Mouse (Mus musculus): Measurements from ENCODE around the gene Cacnb1. TPM values are rescaled to one million over a fixed set of nuclear protein-coding genes. Genes with fewer than 3 reads are reported as not detected.

Cacnb1 gene
- total and polyA plus RNA-seq, 3 experiments, result 2.3 to 4.4 TPM; not detected in 1

- no peak for TF ChIP-seq USF2 (IDR thresholded peaks at IDR 0.05; ENCODE audit: borderline replicate concordance in 1 of 2, insufficient read depth in 1 of 2, low read depth in 1 of 2, low read length in 2 of 2)
- TF ChIP-seq POLR2AphosphoS5 (IDR thresholded peaks at IDR 0.05; ENCODE audit: borderline replicate concordance, low read depth, low read length), result no peak
- TF ChIP-seq ZNF384 (IDR thresholded peaks at IDR 0.05; ENCODE audit: low read depth, low read length), result no peak
- TF ChIP-seq NRF1 (IDR thresholded peaks at IDR 0.05; ENCODE audit: insufficient read depth, low read depth, low read length, poor library complexity, severe bottlenecking), result no peak
- no peak for TF ChIP-seq ZC3H11A (IDR thresholded peaks at IDR 0.05; ENCODE audit: low read depth, low read length)
- TF ChIP-seq NELFE (IDR thresholded peaks at IDR 0.05; ENCODE audit: low read depth, low read length), result no peak
- TF ChIP-seq ZKSCAN1 (IDR thresholded peaks at IDR 0.05; ENCODE audit: low read depth, low read length), result no peak
- no peak for TF ChIP-seq HCFC1 (IDR thresholded peaks at IDR 0.05; ENCODE audit: low read depth, low read length)
- no peak for TF ChIP-seq ELF1 (IDR thresholded peaks at IDR 0.05; ENCODE audit: low read depth, low read length)
- no peak for TF ChIP-seq MYB (IDR thresholded peaks at IDR 0.05; ENCODE audit: low read depth, low read length)
- no peak for TF ChIP-seq JUND (IDR thresholded peaks at IDR 0.05; ENCODE audit: low read depth, low read length)
- TF ChIP-seq MAFK (IDR thresholded peaks at IDR 0.05; ENCODE audit: borderline replicate concordance, low read depth, low read length), result no peak
- no peak for TF ChIP-seq POLR2AphosphoS2 (IDR thresholded peaks at IDR 0.05; ENCODE audit: low read length)
- TF ChIP-seq UBTF (IDR thresholded peaks at IDR 0.05; ENCODE audit: borderline replicate concordance, insufficient read depth, low read depth, low read length), result no peak
- TF ChIP-seq MXI1 (IDR thresholded peaks at IDR 0.05; ENCODE audit: low read depth, low read length), result no peak
- no peak for TF ChIP-seq SMC3 (IDR thresholded peaks at IDR 0.05; ENCODE audit: low read depth, low read length)
- Histone ChIP-seq H3K4me3 (ENCODE audit: control insufficient read depth in 1 of 2, insufficient read depth in 1 of 2, low read depth in 2 of 2, low read length in 2 of 2) (no peak overlapping the region), H3K79me2 (ENCODE audit: control insufficient read depth, insufficient read depth, low read length, poor library complexity) (no peaks in the 10 kb centered on the region), H3K9me3 (replicated peaks; ENCODE audit: insufficient read depth, low read length) (no peaks in the 10 kb centered on the region), H3K4me1 (ENCODE audit: control insufficient read depth in 1 of 2, insufficient read depth in 2 of 2, low read length in 2 of 2) (0 out of 4 replicates have a peak, but pooled peaks cover 0 to 11% of the 10 kb centered on the region in 2 experiments), H3K27ac (ENCODE audit: control insufficient read depth, low read depth, low read length) (no peak overlapping the region), H3K36me3 (ENCODE audit: control insufficient read depth in 1 of 2, insufficient read depth in 2 of 2, low read length in 2 of 2) (no peaks in the 10 kb centered on the region), H3K27me3 (ENCODE audit: control insufficient read depth in 1 of 2, insufficient read depth in 2 of 2, low read length in 2 of 2) (no peaks in the 10 kb centered on the region), H3K9ac (ENCODE audit: control insufficient read depth, low read depth, low read length, poor library complexity, severe bottlenecking) (no peak overlapping the region)
- no peak for DNase-seq (ENCODE audit: low read depth, low spot score)
Measured at GRCm38 (mm10) chr11:98044074-98044473, 21.2 kb upstream of the Cacnb1 start.

- Histone ChIP-seq H3K9ac (ENCODE audit: control insufficient read depth, low read depth, low read length, poor library complexity, severe bottlenecking) (no peak overlapping the region), H3K4me3 (ENCODE audit: control insufficient read depth in 1 of 2, insufficient read depth in 1 of 2, low read depth in 2 of 2, low read length in 2 of 2) (no peak overlapping the region), H3K36me3 (ENCODE audit: control insufficient read depth in 1 of 2, insufficient read depth in 2 of 2, low read length in 2 of 2) (no peaks in the 10 kb centered on the region)
Measured at GRCm38 (mm10) chr11:98042741-98043140, 19.9 kb upstream of the Cacnb1 start.

More at GRCm38 (mm10) chr11:98042741-98043140, 19.9 kb upstream of the Cacnb1 start:
- no peaks in the 10 kb centered on the region for H3K27me3 ChIP-seq (ENCODE audit: control insufficient read depth in 1 of 2, insufficient read depth in 2 of 2, low read length in 2 of 2)
- H3K9me3 ChIP-seq (replicated peaks; ENCODE audit: insufficient read depth, low read length), result no peaks in the 10 kb centered on the region
- DNase-seq (ENCODE audit: low read depth, low spot score), result no peak
- peaks cover 0 to 12% of the 10 kb centered on the region in 2 experiments; a peak in 1 of 4 replicates for H3K4me1 ChIP-seq (ENCODE audit: control insufficient read depth in 1 of 2, insufficient read depth in 2 of 2, low read length in 2 of 2)
- H3K79me2 ChIP-seq (ENCODE audit: control insufficient read depth, insufficient read depth, low read length, poor library complexity), result no peaks in the 10 kb centered on the region
- H3K27ac ChIP-seq (ENCODE audit: control insufficient read depth, low read depth, low read length), result no peak overlapping the region
- no peak for TF ChIP-seq BHLHE40 (IDR thresholded peaks at IDR 0.05; ENCODE audit: borderline replicate concordance, low read depth, low read length)
- TF ChIP-seq TCF12 (IDR thresholded peaks at IDR 0.05; ENCODE audit: low read depth, low read length), result no peak
- TF ChIP-seq JUND (IDR thresholded peaks at IDR 0.05; ENCODE audit: low read depth, low read length), result no peak
- TF ChIP-seq MAFK (IDR thresholded peaks at IDR 0.05; ENCODE audit: borderline replicate concordance, low read depth, low read length), result no peak
- TF ChIP-seq MEF2A (IDR thresholded peaks at IDR 0.05; ENCODE audit: extremely low read depth, insufficient replicate concordance, low read depth, low read length, poor library complexity, severe bottlenecking), result no peak
- TF ChIP-seq ZNF384 (IDR thresholded peaks at IDR 0.05; ENCODE audit: low read depth, low read length), result no peak
- no peak for TF ChIP-seq MAZ (IDR thresholded peaks at IDR 0.05; ENCODE audit: low read depth, low read length)
- TF ChIP-seq ZC3H11A (IDR thresholded peaks at IDR 0.05; ENCODE audit: low read depth, low read length), result no peak
- no peak for TF ChIP-seq TBP (IDR thresholded peaks at IDR 0.05; ENCODE audit: low read depth, low read length)
- TF ChIP-seq TAL1 (IDR thresholded peaks at IDR 0.05; ENCODE audit: low read length), result no peak

Data from MEL (cell line).